Mouse (Mus musculus): ENCODE data around the gene Pprc1. TPM values are rescaled to one million over a fixed set of nuclear protein-coding genes. Genes with fewer than 3 reads are reported as not detected.

The Pprc1 gene
- polyA plus RNA-seq, 1 experiment from 2014 or later = 46.7 TPM

- peak overlapping the region; percentile 85 for H3K4me3 ChIP-seq (ENCODE audit: low read depth, low read length)
- H3K9me3 ChIP-seq (replicated peaks; ENCODE audit: control insufficient read depth, low read length) = no peaks in the 10 kb centered on the region
- no peaks in the 10 kb centered on the region for H3K27me3 ChIP-seq (ENCODE audit: control insufficient read depth, insufficient read depth, low read length)
- H3K36me3 ChIP-seq (replicated peaks; ENCODE audit: control insufficient read depth, insufficient read depth, low read depth, low read length) = peaks cover 24% of the 10 kb centered on the region
- DNase-seq (ENCODE audit: low spot score) = no peak
- no peak for ATAC-seq (replicated peaks; ENCODE audit: insufficient number of reproducible peaks, low FRiP score, low TSS enrichment, low read depth)
- H3K4me1 ChIP-seq (ENCODE audit: control insufficient read depth, insufficient read depth, low read length) = peaks cover 6% of the 10 kb centered on the region
- WGBS = 22% methylated on average over 13 of the region's 13 CpGs
- peak overlapping the region; percentile 85 for H3K27ac ChIP-seq (replicated peaks; ENCODE audit: low read depth, low read length)
- H3K4me2 ChIP-seq (ENCODE audit: low read depth, low read length) = peak overlapping the region; percentile 96
- H3K9ac ChIP-seq (replicated peaks; ENCODE audit: low read length) = peak overlapping the region; percentile 98
Observed at GRCm38 (mm10) chr19:46037925-46038850, 6.5 kb upstream of the Pprc1 start.

DNA sequence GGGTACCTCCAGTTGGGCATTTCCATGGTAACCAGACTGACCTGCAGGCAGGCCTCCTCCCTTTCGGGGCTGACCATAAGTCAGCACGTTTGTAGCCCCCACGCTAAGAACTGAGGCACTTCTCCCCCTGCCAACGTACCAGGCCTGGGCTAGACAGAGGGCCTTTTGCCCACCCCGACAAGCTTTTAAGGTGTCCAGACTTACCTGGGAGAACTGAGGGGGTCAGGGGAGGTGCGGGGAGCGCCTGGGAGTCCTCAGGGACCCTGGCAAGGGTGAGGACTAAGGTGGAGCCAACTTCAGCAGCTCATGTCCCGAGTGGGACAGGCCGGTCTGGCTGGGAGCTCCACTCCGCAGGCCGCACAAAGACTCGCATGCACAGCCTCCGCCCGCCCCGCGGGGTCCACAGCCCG, 5.8 kb upstream of the Pprc1 start:
- WGBS = 0% methylated on average over 17 of the region's 17 CpGs
- peaks cover 11% of the 10 kb centered on the region for H3K4me1 ChIP-seq (ENCODE audit: control insufficient read depth, insufficient read depth, low read length)
- H3K4me2 ChIP-seq (ENCODE audit: low read depth, low read length) = peak overlapping the region; percentile 96
- ATAC-seq (replicated peaks; ENCODE audit: insufficient number of reproducible peaks, low FRiP score, low TSS enrichment, low read depth) (0 out of 2 replicates have a peak, but pooled peaks have one; percentile 15), DNase-seq (ENCODE audit: low spot score) (peak; percentile 17)
- H3K36me3 ChIP-seq (replicated peaks; ENCODE audit: control insufficient read depth, insufficient read depth, low read depth, low read length) = peaks cover 24% of the 10 kb centered on the region
- peak overlapping the region; percentile 85 for H3K4me3 ChIP-seq (ENCODE audit: low read depth, low read length)
- H3K27ac ChIP-seq (replicated peaks; ENCODE audit: low read depth, low read length) = peak overlapping the region; percentile 85
- H3K9me3 ChIP-seq (replicated peaks; ENCODE audit: control insufficient read depth, low read length) = no peaks in the 10 kb centered on the region
- no peaks in the 10 kb centered on the region for H3K27me3 ChIP-seq (ENCODE audit: control insufficient read depth, insufficient read depth, low read length)
- peak overlapping the region; percentile 98 for H3K9ac ChIP-seq (replicated peaks; ENCODE audit: low read length)

DNA sequence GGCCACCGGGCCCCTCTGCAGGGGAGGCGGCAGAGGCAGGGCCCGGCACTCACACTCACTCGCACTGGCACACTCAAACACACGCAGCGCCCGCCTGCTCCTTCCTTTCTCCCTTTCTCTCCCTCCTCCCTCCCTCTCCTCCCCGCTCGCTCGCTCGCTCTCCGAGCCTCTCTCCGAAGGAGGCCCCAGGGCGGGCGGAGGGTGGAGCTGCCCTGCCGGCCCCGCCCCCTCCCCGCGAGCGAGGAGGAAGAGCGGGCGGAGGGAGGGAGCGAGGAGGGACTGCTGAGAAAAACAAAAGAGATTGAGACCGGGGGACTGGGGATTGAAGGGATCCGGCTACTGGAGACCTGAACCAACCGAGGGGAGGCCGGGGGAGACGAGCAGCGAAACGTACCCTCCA, 5.2 kb upstream of the Pprc1 start:
- ATAC-seq (replicated peaks; ENCODE audit: insufficient number of reproducible peaks, low FRiP score, low TSS enrichment, low read depth) (peak; percentile 54), DNase-seq (ENCODE audit: low spot score) (peak; percentile 97)
- peak overlapping the region; percentile 96 for H3K4me2 ChIP-seq (ENCODE audit: low read depth, low read length)
- peak overlapping the region; percentile 85 for H3K27ac ChIP-seq (replicated peaks; ENCODE audit: low read depth, low read length)
- H3K4me3 ChIP-seq (ENCODE audit: low read depth, low read length) = peak overlapping the region; percentile 85
- WGBS = under 1% methylated on average over 14 of the region's 30 CpGs
- no peaks in the 10 kb centered on the region for H3K27me3 ChIP-seq (ENCODE audit: control insufficient read depth, insufficient read depth, low read length)
- peaks cover 18% of the 10 kb centered on the region for H3K36me3 ChIP-seq (replicated peaks; ENCODE audit: control insufficient read depth, insufficient read depth, low read depth, low read length)
- peaks cover 12% of the 10 kb centered on the region for H3K4me1 ChIP-seq (ENCODE audit: control insufficient read depth, insufficient read depth, low read length)
- H3K9me3 ChIP-seq (replicated peaks; ENCODE audit: control insufficient read depth, low read length) = no peaks in the 10 kb centered on the region
- peak overlapping the region; percentile 98 for H3K9ac ChIP-seq (replicated peaks; ENCODE audit: low read length)

GRCm38 (mm10) chr19:46040149-46040902, 4.4 kb upstream of the Pprc1 start:
- H3K4me3 ChIP-seq (ENCODE audit: low read depth, low read length) = peak overlapping the region; percentile 85
- no peaks in the 10 kb centered on the region for H3K9me3 ChIP-seq (replicated peaks; ENCODE audit: control insufficient read depth, low read length)
- WGBS = 40% methylated on average over 14 of the region's 14 CpGs
- ATAC-seq (replicated peaks; ENCODE audit: insufficient number of reproducible peaks, low FRiP score, low TSS enrichment, low read depth) (no peak), DNase-seq (ENCODE audit: low spot score) (peak; percentile 22)
- peaks cover 9% of the 10 kb centered on the region for H3K36me3 ChIP-seq (replicated peaks; ENCODE audit: control insufficient read depth, insufficient read depth, low read depth, low read length)
- H3K9ac ChIP-seq (replicated peaks; ENCODE audit: low read length) = peak overlapping the region; percentile 98
- peak overlapping the region; percentile 48 for H3K4me2 ChIP-seq (ENCODE audit: low read depth, low read length)
- peaks cover 12% of the 10 kb centered on the region for H3K4me1 ChIP-seq (ENCODE audit: control insufficient read depth, insufficient read depth, low read length)
- H3K27ac ChIP-seq (replicated peaks; ENCODE audit: low read depth, low read length) = peak overlapping the region; percentile 85
- no peaks in the 10 kb centered on the region for H3K27me3 ChIP-seq (ENCODE audit: control insufficient read depth, insufficient read depth, low read length)

DNA sequence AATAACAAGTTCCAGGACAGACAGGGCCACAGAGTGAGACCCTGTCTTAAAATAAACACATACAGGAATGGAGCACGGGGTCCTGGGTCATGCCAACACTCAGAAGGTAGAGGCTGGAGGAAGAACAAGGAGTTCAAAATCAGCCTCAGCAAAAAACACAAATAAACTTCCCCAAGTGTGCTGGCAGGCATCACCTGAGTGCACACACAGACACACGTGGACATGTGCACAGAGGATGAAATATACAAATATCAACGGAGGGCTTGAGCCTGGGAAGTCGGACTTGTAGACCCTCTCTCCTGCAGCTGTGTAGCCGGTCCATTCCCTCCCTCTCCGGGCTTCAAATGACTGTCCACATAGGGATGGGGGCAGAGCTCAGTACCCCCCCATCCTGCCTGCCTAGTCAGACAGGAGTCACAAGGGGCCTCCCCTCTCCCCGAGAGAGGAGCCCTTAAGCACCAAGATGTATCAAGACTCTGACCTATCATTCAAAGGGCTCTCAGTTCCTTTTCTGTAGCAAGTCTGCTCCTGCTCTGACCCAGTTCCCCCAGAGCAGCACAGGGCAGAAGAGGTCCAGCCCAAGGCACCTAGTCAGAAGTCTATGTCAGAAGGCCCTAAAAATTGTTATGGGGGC, 3.3 kb upstream of the Pprc1 start:
- H3K4me2 ChIP-seq (ENCODE audit: low read depth, low read length) = peak overlapping the region; percentile 81
- peak overlapping the region; percentile 28 for H3K4me3 ChIP-seq (ENCODE audit: low read depth, low read length)
- no peaks in the 10 kb centered on the region for H3K9me3 ChIP-seq (replicated peaks; ENCODE audit: control insufficient read depth, low read length)
- 14% methylated on average over 7 of the region's 7 CpGs for WGBS
- peak overlapping the region; percentile 92 for H3K27ac ChIP-seq (replicated peaks; ENCODE audit: low read depth, low read length)
- no peaks in the 10 kb centered on the region for H3K27me3 ChIP-seq (ENCODE audit: control insufficient read depth, insufficient read depth, low read length)
- no peaks in the 10 kb centered on the region for H3K36me3 ChIP-seq (replicated peaks; ENCODE audit: control insufficient read depth, insufficient read depth, low read depth, low read length)
- H3K9ac ChIP-seq (replicated peaks; ENCODE audit: low read length) = peak overlapping the region; percentile 66
- ATAC-seq (replicated peaks; ENCODE audit: insufficient number of reproducible peaks, low FRiP score, low TSS enrichment, low read depth) (0 out of 2 replicates have a peak, but pooled peaks have one; percentile 0), DNase-seq (ENCODE audit: low spot score) (no peak)
- H3K4me1 ChIP-seq (ENCODE audit: control insufficient read depth, insufficient read depth, low read length) = peaks cover 12% of the 10 kb centered on the region

DNA sequence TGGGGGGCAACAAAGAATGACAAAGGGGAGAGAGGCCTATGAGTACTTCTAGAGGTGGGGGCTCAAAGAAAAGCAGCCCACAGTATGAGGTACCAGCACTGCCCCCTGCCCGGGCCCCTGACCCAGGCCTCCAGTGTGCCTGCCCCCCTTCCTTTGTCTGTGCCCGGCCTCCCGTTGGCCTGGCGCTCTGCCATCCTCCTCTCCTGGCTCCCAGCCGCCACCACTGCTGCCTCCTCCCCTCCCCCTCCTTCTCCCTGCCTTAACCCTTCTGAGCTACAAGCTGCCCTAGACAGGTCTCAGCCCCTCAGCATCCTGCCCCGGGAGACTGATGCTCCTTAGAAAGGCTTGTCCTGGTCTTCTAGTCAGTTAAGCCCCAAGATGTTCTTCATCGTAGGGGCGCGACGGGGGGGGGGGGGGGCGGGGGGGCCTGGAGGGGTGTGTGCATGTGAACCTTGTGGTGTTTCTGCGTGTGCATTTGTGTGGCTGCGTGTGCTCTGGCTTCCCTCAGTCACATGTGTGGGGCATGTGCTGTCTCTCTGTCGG, 2.7 kb upstream of the Pprc1 start:
- no peaks in the 10 kb centered on the region for H3K36me3 ChIP-seq (replicated peaks; ENCODE audit: control insufficient read depth, insufficient read depth, low read depth, low read length)
- H3K4me2 ChIP-seq (ENCODE audit: low read depth, low read length) = peak overlapping the region; percentile 81
- 0% methylated on average over 12 of the region's 14 CpGs for WGBS
- DNase-seq (ENCODE audit: low spot score) (peak; percentile 81), ATAC-seq (replicated peaks; ENCODE audit: insufficient number of reproducible peaks, low FRiP score, low TSS enrichment, low read depth) (peak; percentile 20; the same call in 1 of the 2 replicates)
- no peaks in the 10 kb centered on the region for H3K9me3 ChIP-seq (replicated peaks; ENCODE audit: control insufficient read depth, low read length)
- H3K4me3 ChIP-seq (ENCODE audit: low read depth, low read length) = peak overlapping the region; percentile 28
- H3K27ac ChIP-seq (replicated peaks; ENCODE audit: low read depth, low read length) = peak overlapping the region; percentile 92
- peaks cover 12% of the 10 kb centered on the region for H3K4me1 ChIP-seq (ENCODE audit: control insufficient read depth, insufficient read depth, low read length)
- H3K27me3 ChIP-seq (ENCODE audit: control insufficient read depth, insufficient read depth, low read length) = no peaks in the 10 kb centered on the region
- peak overlapping the region; percentile 66 for H3K9ac ChIP-seq (replicated peaks; ENCODE audit: low read length)

DNA sequence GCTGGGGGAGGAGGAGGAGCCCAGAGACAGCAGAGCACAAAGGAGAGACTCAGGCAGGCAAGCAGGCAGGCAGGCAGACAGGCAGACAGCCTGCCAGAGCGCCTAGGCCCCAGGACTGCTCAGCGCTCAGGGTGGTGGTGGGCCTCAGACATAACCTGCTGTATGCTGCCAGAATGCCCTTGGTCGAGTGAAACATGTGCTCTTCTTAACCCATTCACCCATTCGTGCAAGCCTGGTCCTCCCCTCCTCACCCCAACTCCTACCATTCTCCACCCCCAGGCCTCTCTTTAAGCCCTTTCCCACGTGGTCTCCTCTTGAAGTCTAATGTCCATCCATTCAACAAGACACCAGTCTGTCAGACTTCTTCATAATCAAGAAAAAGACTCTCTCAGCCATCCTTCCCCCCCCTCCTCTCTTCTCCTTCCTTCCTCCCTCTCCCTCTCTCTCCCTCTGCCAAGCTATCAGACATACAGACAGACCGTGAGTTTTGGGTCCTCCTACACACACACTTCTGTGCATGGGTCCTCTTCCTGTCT, 2.1 kb upstream of the Pprc1 start:
- WGBS = 4% methylated on average over 6 of the region's 6 CpGs
- Histone ChIP-seq H3K36me3 (replicated peaks; ENCODE audit: control insufficient read depth, insufficient read depth, low read depth, low read length) (no peaks in the 10 kb centered on the region), H3K9ac (replicated peaks; ENCODE audit: low read length) (peak overlapping the region; percentile 66), H3K4me1 (ENCODE audit: control insufficient read depth, insufficient read depth, low read length) (peaks cover 12% of the 10 kb centered on the region), H3K27ac (replicated peaks; ENCODE audit: low read depth, low read length) (peak overlapping the region; percentile 92), H3K4me2 (ENCODE audit: low read depth, low read length) (peak overlapping the region; percentile 81), H3K4me3 (ENCODE audit: low read depth, low read length) (peak overlapping the region; percentile 28), H3K27me3 (ENCODE audit: control insufficient read depth, insufficient read depth, low read length) (no peaks in the 10 kb centered on the region), H3K9me3 (replicated peaks; ENCODE audit: control insufficient read depth, low read length) (no peaks in the 10 kb centered on the region)
- DNase-seq (ENCODE audit: low spot score) (peak; percentile 73), ATAC-seq (replicated peaks; ENCODE audit: insufficient number of reproducible peaks, low FRiP score, low TSS enrichment, low read depth) (peak; percentile 46)

All from embryonic facial prominence, embryonic 11.5 days (tissue).